Mouse (Mus musculus) NIH3T3 (cell line): Measurements from ENCODE around the gene Wdr75.

Experiments used
- DNase-seq: peaks from one replicate; pipeline ENCODE4 v3.0.0-alpha.2; 2012; ENCODE audit warnings: low read depth

Wdr75 gene

GRCm38 (mm10) chr1:45794969-45795908, at the start of gene Wdr75:
TSS of gene Wdr75 (plus strand) at chr1:45795166.
- peak; percentile 99 for DNase-seq

- DNase-seq = no peak
Measured at GRCm38 (mm10) chr1:45755902-45756301, 39.1 kb upstream of the Wdr75 start.

- DNase-seq = peak; percentile 86
Measured at GRCm38 (mm10) chr1:45756707-45757106, 38.3 kb upstream of the Wdr75 start.

- peak; percentile 51 for DNase-seq
Measured at GRCm38 (mm10) chr1:45758011-45758410, 37.0 kb upstream of the Wdr75 start.

GRCm38 (mm10) chr1:45760667-45761467, 34.1 kb upstream of the Wdr75 start:
- DNase-seq = peak; percentile 70

- no peak for DNase-seq
Measured at GRCm38 (mm10) chr1:45761468-45761795, 33.5 kb upstream of the Wdr75 start.

GRCm38 (mm10) chr1:45765678-45766077, 29.3 kb upstream of the Wdr75 start:
- peak; percentile 94 for DNase-seq

- DNase-seq = peak; percentile 96
Measured at GRCm38 (mm10) chr1:45766123-45766522, 28.8 kb upstream of the Wdr75 start.

- peak; percentile 86 for DNase-seq
Measured at GRCm38 (mm10) chr1:45767533-45767932, 27.4 kb upstream of the Wdr75 start.

- DNase-seq = no peak
Measured at GRCm38 (mm10) chr1:45769321-45769720, 25.6 kb upstream of the Wdr75 start.

GRCm38 (mm10) chr1:45770051-45770450, 24.9 kb upstream of the Wdr75 start:
- DNase-seq = no peak

- no peak for DNase-seq
Measured at GRCm38 (mm10) chr1:45780606-45781288, 14.2 kb upstream of the Wdr75 start.

- peak; percentile 76 for DNase-seq
Measured at GRCm38 (mm10) chr1:45816889-45817288, 21.9 kb downstream of the Wdr75 start.

- no peak for DNase-seq
Measured at GRCm38 (mm10) chr1:45818564-45818963, 23.6 kb downstream of the Wdr75 start.

- no peak for DNase-seq
Measured at GRCm38 (mm10) chr1:45824441-45824840, 29.5 kb downstream of the Wdr75 start.

GRCm38 (mm10) chr1:45825140-45825539, 30.2 kb downstream of the Wdr75 start:
- peak; percentile 87 for DNase-seq

- no peak for DNase-seq
Measured at GRCm38 (mm10) chr1:45825630-45826029, 30.7 kb downstream of the Wdr75 start.

GRCm38 (mm10) chr1:45826148-45826547, 31.2 kb downstream of the Wdr75 start:
- DNase-seq = no peak

GRCm38 (mm10) chr1:45826796-45827195, 31.8 kb downstream of the Wdr75 start:
- DNase-seq = no peak

GRCm38 (mm10) chr1:45830453-45831206, 35.7 kb downstream of the Wdr75 start:
- DNase-seq = no peak

- peak; percentile 64 for DNase-seq
Measured at GRCm38 (mm10) chr1:45835362-45836063, 40.5 kb downstream of the Wdr75 start.
